Mouse (Mus musculus): ENCODE results near the gene Vmn2r5.
"Not testable (repeated sequence)": the region's sequence is repeated elsewhere in the genome, so short reads cannot be mapped to it uniquely, and the experiment has no call there.

Gene Vmn2r5

GRCm38 (mm10) chr3:64509742-64510141 lies at the start of gene Vmn2r5:
Gene Vmn2r5 (minus strand): TSS chr3:64509842.
- DNase-seq (ENCODE audit: low read depth) = not testable (repeated sequence)

GRCm38 (mm10) chr3:64523585-64523984 lies 13.9 kb upstream of the Vmn2r5 start:
- DNase-seq (ENCODE audit: low read depth) = not testable (repeated sequence)

Measured in 416B (cell line).